In genomic region chr12:70675846-70676245, GRCm38 (mm10) we compare ENCODE assay signal across 19 mouse cellular contexts.
DNase-seq lines count a peak whose midpoint lies in the region; ATAC-seq and TF ChIP-seq lines count a peak whose summit lies in the region.
"Had no signal": no experiment of that assay in that cellular context is flagged by ENCODE, and none has a peak within 500 bp of the region (broad histone marks: within the 10 kb centered on the region; RNA-seq: fewer than 3 reads in every experiment).

No protein-coding gene starts in this region.

- H3K27ac ChIP-seq in midbrain, embryonic 11.5 days (ENCODE audit: low read depth, low read length): no peak overlapping the region
- H3K27ac ChIP-seq in midbrain, postnatal 0 days (ENCODE audit: low read depth, low read length): no peak overlapping the region
- H3K27ac ChIP-seq: embryonic facial prominence, embryonic 10.5 days; forebrain, embryonic 13.5 days; heart, adult 2 months; heart, embryonic 15.5 days; hindbrain, embryonic 15.5 days had no signal

- H3K9me3 ChIP-seq in midbrain, embryonic 11.5 days (ENCODE audit: control insufficient read depth, low read length): no peaks in the 10 kb centered on the region
- H3K9me3 ChIP-seq in midbrain, postnatal 0 days (ENCODE audit: low read length): no peaks in the 10 kb centered on the region
- H3K9me3 ChIP-seq: forebrain, embryonic 13.5 days; heart, embryonic 15.5 days; hindbrain, embryonic 15.5 days had no signal

- H3K4me2 ChIP-seq in midbrain, embryonic 11.5 days: no peak overlapping the region
- no peak overlapping the region for H3K4me2 ChIP-seq in midbrain, postnatal 0 days (ENCODE audit: low read depth, low read length, poor library complexity, severe bottlenecking)
- H3K4me2 ChIP-seq: forebrain, embryonic 13.5 days; heart, embryonic 11.5 days; heart, embryonic 15.5 days; hindbrain, embryonic 15.5 days had no signal

- H3K36me3 ChIP-seq in midbrain, embryonic 11.5 days (ENCODE audit: control insufficient read depth, insufficient read depth, low read length): no peaks in the 10 kb centered on the region
- H3K36me3 ChIP-seq in midbrain, postnatal 0 days (ENCODE audit: insufficient read depth, low read length): no peaks in the 10 kb centered on the region
- H3K36me3 ChIP-seq: embryonic facial prominence, embryonic 10.5 days; heart, embryonic 15.5 days; hindbrain, embryonic 15.5 days had no signal

- no peaks in the 10 kb centered on the region for H3K27me3 ChIP-seq in midbrain, embryonic 11.5 days (ENCODE audit: control insufficient read depth, insufficient read depth, low read length)
- no peaks in the 10 kb centered on the region for H3K27me3 ChIP-seq in midbrain, postnatal 0 days (ENCODE audit: insufficient read depth, low read length)
- H3K27me3 ChIP-seq: forebrain, embryonic 13.5 days; heart, embryonic 15.5 days; hindbrain, embryonic 15.5 days had no signal

- H3K4me3 ChIP-seq in midbrain, embryonic 11.5 days (ENCODE audit: low read depth, low read length): no peak overlapping the region
- H3K4me3 ChIP-seq in midbrain, postnatal 0 days (ENCODE audit: low read depth, low read length): no peak overlapping the region
- H3K4me3 ChIP-seq: embryonic facial prominence, embryonic 10.5 days; forebrain, embryonic 13.5 days; heart, adult 2 months; heart, embryonic 15.5 days; hindbrain, embryonic 15.5 days had no signal

- TF ChIP-seq CTCF in midbrain, postnatal 0 days (IDR thresholded peaks at IDR 0.05): no peak

- H3K9ac ChIP-seq in midbrain, embryonic 11.5 days (ENCODE audit: low read length): no peak overlapping the region
- no peak overlapping the region for H3K9ac ChIP-seq in midbrain, postnatal 0 days (replicated peaks; ENCODE audit: low read length, poor library complexity, severe bottlenecking)
- H3K9ac ChIP-seq: forebrain, embryonic 13.5 days; heart, embryonic 15.5 days; hindbrain, embryonic 15.5 days had no signal

- H3K4me1 ChIP-seq in midbrain, embryonic 11.5 days (ENCODE audit: control insufficient read depth, insufficient read depth, low read length): no peaks in the 10 kb centered on the region
- H3K4me1 ChIP-seq in midbrain, postnatal 0 days (ENCODE audit: insufficient read depth, low read length): peaks cover 3% of the 10 kb centered on the region; the same call in 1 of the 2 replicates
- H3K4me1 ChIP-seq: embryonic facial prominence, embryonic 10.5 days had no signal

- no peak for ATAC-seq in midbrain, embryonic 11.5 days (ENCODE audit: low FRiP score)
- no peak for ATAC-seq in midbrain, postnatal 0 days (ENCODE audit: low FRiP score)
- ATAC-seq: forebrain, embryonic 13.5 days; inflammation-experienced regulatory T-cells, adult 6 months had no signal

- WGBS in midbrain, embryonic 11.5 days: 86% methylated on average over 6 of the region's 6 CpGs
- 57% methylated on average over 6 of the region's 6 CpGs for WGBS in midbrain, postnatal 0 days

- DNase-seq in heart, adult 11 months: peak; percentile 76
- no peak for DNase-seq in heart, adult 18-20 months
- peak; percentile 69 for DNase-seq in midbrain, embryonic 11.5 days (ENCODE audit: low spot score, missing footprints)
- DNase-seq in midbrain, postnatal 0 days (ENCODE audit: low spot score): no peak
- DNase-seq in ZHBTc4 (ENCODE audit: low read depth, low spot score): peak; percentile 31
- no peak for DNase-seq in frontal cortex, adult 2 months (ENCODE audit: extremely low spot score in 1 of 2, low spot score in 1 of 2)
- no peak for DNase-seq in thymus, postnatal 25 days
- DNase-seq: adrenal gland, postnatal 10 days; cerebellum, adult 2 months; cerebellum, postnatal 10 days; gastrocnemius, postnatal 36 days; heart, adult 2 months; heart, postnatal 14 days had no signal

Comparison
In these comparisons a context has a peak if more than half of its experiments do, and no peak if none do; other contexts are left out.
1. DNase-seq: peak in heart, adult 11 months (single experiment), midbrain, embryonic 11.5 days (single experiment) and ZHBTc4 (single experiment); none in heart, adult 18-20 months (0 of 2), midbrain, postnatal 0 days (single experiment), frontal cortex, adult 2 months (0 of 2) and thymus, postnatal 25 days (single experiment).